Mouse (Mus musculus): Measurements from ENCODE around the gene Hsf4.
A peak's percentile ranks its signal among the peaks of the same experiment; 100 is the strongest.

The Hsf4 gene

DNA sequence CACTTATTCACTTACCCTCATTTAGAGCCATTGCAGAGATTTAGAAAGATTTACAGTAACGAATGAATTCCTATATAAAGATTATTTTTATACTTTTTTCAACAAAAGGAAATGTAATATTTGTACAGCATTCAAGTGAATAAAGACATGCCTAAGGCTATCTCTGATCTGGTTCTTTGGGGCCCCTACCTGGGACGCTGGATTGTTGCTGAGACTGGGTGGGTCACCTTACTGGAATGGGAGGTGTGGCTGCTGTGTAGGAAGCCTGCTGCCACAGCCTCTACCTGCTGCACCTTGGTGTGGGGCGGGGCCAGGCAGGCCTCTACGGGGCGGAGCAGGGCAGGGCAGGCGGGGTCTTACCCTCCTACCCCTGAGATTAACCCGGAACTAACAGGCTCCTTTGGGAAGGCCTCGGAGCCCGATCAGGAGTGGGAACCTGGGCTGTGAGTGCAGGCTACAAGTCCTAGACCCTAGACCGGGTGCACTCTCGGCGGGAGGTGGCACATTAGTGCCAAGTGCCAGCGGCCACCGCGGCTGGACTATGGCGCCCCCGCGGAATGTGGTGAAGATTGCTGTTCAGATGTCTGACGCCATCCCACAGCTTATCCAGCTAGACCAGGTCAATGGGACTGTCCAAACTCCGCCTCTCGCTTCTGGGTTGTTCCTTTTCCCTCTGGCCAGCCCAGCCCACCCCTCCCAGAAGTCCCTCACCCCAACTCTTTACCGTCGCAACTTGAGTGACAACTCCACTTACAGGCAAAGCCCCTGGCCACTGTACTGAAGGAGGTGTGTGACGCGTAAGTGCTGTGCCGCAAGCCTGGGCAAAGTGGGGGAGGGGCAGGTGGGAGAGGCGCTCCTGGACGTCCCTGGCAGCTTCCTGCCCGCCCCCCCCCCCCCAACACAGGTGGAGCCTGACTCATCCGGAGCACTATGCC lies 35.9 kb downstream of the Hsf4 start, which contains the start of gene Elmo3:
Gene Elmo3 (plus strand): TSS at position 391 of the 935 bp plus-strand sequence.
- peak in 1 of 2 experiments; percentile 28 for DNase-seq

DNA sequence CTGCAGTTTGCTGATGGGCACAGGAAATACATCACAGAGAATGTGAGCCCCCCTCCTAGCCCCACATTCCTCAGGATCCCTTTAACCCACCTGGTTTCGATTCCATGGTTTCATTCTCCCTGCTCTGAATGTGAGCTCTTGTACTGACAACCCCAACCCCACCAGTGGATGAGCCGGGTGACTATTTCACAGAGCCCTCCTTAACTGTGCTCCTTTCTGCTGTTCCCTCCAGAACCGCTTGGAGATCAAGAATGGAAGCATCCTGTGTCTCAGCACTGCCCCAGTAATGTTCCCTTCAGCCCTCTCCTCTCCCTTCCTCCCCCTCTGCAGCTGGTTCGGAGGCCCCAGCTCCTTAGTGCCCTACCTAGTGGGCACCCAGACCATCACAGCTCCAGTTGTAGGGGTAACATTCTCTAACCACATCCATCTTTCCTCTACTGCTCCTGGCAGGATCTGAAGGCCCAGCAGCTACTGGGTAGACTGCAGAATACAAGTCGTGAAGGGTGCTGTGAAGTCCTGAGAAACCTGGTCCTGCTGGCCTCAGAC lies 36.6 kb downstream of the Hsf4 start:
- DNase-seq, result no peak

DNA sequence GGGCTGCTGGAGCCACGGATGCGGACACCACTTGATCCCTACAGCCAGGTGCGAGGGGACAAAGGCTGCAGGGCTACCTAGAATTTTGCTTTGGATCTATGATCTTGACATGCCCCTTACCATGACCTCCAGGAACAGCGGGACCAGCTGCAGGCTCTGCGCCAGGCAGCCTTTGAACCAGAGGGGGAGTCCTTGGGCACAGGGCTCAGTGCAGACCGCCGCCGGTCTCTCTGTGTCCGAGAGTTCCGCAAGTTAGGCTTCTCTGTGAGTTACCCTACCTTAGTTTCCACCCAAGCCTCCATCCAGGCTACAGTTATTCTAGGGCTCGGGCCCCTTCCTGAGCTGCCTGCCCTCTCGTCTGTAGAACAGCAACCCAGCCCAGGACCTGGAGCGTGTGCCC lies 38.1 kb downstream of the Hsf4 start:
- DNase-seq, result no peak

DNA sequence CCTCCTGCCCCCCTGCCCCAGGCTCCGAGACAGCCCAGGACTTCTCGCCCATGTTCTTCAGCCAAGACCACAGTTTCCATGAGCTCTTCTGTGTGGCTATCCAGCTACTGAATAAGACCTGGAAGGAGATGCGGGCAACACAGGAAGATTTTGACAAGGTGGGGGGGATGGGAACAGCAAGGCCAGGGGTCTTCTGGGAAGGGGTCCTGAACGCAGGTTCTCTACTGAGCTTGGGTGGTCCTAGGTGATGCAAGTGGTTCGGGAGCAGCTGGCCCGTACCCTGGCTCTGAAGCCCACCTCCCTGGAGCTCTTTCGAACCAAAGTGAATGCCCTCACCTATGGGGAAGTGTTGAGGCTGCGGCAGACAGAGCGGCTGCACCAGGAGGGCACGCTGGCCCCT lies 38.8 kb downstream of the Hsf4 start:
- no peak for DNase-seq

GRCm38 (mm10) chr8:105309142-105309847 lies 39.7 kb downstream of the Hsf4 start:
- DNase-seq, result no peak

- DNase-seq, result no peak
Observed at GRCm38 (mm10) chr8:105310118-105310517, 40.5 kb downstream of the Hsf4 start.

DNA sequence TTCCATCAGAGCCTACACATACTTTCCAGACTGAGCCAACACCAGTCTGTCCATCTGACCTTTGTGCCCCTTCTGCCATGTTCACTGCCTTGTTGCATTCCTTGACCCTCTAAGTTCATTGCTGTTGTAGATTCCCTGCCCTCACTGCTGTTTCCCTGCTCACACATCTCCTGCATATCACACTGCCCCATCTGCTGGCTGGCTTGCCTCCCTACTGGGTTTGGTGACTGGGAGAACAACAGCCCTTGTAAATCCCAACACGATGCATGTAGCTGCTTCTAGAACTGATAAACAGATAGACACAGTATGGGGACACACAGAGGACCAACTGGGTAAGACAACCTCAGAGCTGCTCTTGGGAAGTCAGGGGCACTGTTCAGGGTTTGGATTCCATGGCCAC lies 42.1 kb downstream of the Hsf4 start:
- no peak for DNase-seq

DNA sequence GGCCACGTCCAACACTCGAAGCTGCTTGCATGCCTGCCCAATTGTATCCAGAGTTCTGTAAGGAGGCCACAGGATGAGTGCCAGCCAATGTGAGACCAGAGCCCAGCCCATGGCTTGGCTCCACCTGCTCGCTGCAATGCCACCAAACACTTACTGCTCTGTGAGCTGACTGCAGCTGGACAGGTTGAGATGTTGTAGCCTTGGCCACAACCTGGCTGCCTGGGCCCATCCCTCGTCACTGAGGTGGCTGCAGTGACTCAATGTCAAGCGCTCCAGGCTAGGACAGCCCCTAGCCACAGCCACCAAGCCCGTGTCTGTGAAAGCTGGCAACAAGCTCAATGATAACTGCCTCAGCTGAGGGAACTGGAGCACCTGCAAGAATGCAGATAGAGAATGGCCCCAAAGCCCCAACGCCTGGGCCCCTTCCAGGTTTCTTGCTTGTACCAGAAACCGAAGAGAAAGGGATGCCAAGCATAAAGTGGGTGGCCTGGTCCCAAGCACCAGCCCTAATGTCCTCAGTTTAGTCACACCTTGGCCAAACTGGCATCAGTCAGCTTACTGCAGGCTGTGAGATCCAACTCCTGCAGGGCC lies 43.4 kb downstream of the Hsf4 start:
- DNase-seq, result no peak

DNA sequence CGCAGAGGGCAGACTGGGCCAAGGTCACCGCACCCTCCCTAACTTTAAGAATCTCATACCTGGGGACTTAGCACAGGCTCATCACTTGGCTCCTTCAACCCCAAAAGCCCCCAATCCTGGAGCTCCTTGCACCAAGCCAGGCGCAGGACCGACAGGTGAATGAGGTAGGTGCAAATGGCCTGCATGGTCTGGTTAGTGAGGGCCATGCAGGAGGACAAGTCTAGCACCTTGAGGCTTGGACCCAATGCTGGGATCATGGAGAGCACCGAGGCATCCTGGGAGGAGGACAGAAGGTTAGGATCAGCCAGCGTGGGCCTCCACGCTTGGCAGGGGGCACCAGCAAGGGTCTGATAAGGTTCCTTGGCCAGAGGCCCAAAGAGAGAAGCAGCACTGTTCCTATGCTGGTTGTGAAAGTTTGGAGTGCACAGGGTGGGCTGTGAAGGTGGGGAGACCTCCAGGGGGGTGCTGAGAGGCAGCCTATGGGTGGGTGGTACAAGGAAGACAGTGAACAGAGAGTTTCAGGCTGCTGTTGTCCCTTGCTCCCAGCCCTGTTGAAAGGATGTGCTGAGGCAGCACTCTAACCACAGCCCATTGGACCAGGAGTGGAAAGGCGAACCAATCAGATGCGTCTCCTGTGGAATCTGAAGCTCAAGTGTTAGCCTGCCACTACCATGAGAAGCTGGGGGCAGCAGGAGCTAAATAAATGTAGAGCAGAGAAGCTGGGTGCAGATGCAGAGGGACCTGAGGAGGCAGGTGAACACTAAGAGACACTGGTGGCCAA lies 44.2 kb downstream of the Hsf4 start:
- DNase-seq, result no peak

GRCm38 (mm10) chr8:105315073-105315769 lies 45.6 kb downstream of the Hsf4 start:
- DNase-seq, result no peak

GRCm38 (mm10) chr8:105317941-105318340 lies 48.3 kb downstream of the Hsf4 start:
- no peak for DNase-seq

GRCm38 (mm10) chr8:105318662-105319190 lies 49.1 kb downstream of the Hsf4 start:
- no peak for DNase-seq

DNA sequence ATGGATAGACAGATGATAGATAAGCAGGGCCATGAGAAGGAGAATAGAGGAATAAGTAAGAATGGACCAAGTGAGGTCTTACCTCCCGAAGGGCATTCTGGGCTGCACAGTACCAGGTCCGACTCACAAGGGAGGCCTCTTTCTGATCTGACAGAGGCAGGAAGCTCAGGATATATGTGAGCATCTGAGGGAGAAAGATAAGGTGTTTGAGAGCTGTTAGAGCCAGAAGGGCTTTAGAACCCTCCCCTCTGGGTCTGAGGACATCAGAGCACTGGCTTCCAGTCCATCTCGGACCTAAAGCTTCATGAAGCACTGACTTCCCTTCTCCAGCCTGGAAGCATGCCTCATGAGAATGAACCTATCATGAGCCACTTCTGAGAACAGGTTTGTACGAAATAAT lies 53.6 kb downstream of the Hsf4 start:
- no peak for DNase-seq
